Mouse (Mus musculus): ENCODE measurements around the gene Pip. TPM values are rescaled to one million over a fixed set of nuclear protein-coding genes. Genes with fewer than 3 reads are reported as not detected.

Pip gene
- total RNA-seq (2023; ENCODE audit: inconsistent age), result not detected in 4 replicates

DNA sequence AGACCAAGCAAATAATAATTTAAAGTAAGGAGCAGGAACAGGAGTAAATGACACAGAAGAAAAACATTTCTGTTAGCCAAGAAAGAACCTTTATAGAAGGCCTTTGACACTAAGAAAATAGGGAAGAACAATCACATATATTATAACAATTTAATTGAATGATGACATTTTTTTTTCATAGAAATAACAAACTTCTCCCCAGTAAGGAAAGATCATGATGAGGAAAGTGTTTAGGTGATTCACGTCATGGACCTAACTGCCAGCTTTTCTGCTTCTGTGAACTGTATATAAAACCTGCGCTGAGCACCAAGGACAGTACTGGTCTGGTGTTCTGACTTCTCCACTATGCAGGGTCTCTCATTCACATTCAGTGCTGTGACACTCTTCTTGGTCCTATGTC, at the start of gene Pip:
Gene Pip, plus strand, starts transcription at position 301 of the 400 bp plus-strand sequence.

DNA sequence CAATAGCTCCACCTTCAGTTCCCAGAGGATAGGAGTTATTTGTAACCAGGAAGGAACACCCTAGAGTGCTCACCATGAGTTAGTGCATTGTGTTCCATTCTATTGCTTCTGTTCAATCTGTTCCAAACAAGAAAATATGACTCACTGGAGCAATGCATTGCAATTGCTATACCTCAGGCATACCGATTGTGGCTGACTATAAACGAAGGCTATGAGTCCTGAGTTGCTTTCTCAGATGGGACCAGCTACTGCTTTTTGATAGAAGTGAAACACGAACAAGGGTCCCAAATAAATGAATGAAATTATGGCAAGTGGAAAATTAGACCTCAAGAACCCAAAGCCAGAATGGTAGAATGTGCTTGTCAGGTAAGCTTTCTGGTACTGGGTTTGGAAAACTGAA, 5.4 kb downstream of the Pip start, which contains the start of gene Sval2:
Gene Sval2, plus strand, starts transcription at position 301 of the 400 bp plus-strand sequence.

Other genes starting within 250 kb of the Pip start
- 0.57 to 1.2 TPM (median 0.78 TPM) in 4 replicates for gene Ephb6, start 242.1 kb upstream of the Pip start, total RNA-seq (2023; ENCODE audit: inconsistent age)
- not detected in 4 replicates for gene Trpv6, start 211.1 kb upstream of the Pip start, total RNA-seq (2023; ENCODE audit: inconsistent age)
- not detected in 4 replicates for gene Trpv5, start 166.8 kb upstream of the Pip start, total RNA-seq (2023; ENCODE audit: inconsistent age)
- not detected in 4 replicates for gene Llcfc1, start 163.1 kb upstream of the Pip start, total RNA-seq (2023; ENCODE audit: inconsistent age)
- 1.1 TPM in 1 of 4 replicates, not detected in the others for gene Kel, start 143.2 kb upstream of the Pip start, total RNA-seq (2023; ENCODE audit: inconsistent age)
- gene Olfr459, start 72.4 kb upstream of the Pip start, total RNA-seq (2023; ENCODE audit: inconsistent age), result not detected in 4 replicates
- not detected in 4 replicates for gene Sval2, start 5.5 kb downstream of the Pip start, total RNA-seq (2023; ENCODE audit: inconsistent age)
- not detected in 4 replicates for gene Sval1, start 104.1 kb downstream of the Pip start, total RNA-seq (2023; ENCODE audit: inconsistent age)
- not detected in 4 replicates for gene Sval3, start 120.6 kb downstream of the Pip start, total RNA-seq (2023; ENCODE audit: inconsistent age)
- gene Sva, start 190.9 kb downstream of the Pip start, total RNA-seq (2023; ENCODE audit: inconsistent age), result not detected in 4 replicates